Mouse (Mus musculus) C2C12 (cell line): ENCODE measurements around the gene Gucy2d. TPM values are rescaled to one million over a fixed set of nuclear protein-coding genes. Genes with fewer than 3 reads are reported as not detected.

Source experiments
- H3K27me3 ChIP-seq: one replicate; pipeline ENCODE4 v1.6.1; 2011; ENCODE audit not compliant: control insufficient read depth, insufficient read depth, insufficient read length
- H3K36me3 ChIP-seq: one replicate; pipeline ENCODE4 v1.6.1; 2011; ENCODE audit not compliant: control insufficient read depth, insufficient read depth
- H3K4me3 ChIP-seq: one replicate; pipeline ENCODE4 v1.5.1; 2011; ENCODE audit warnings: mild to moderate bottlenecking, control low read depth; ENCODE audit not compliant: poor library complexity, insufficient read depth, severe bottlenecking
- H3K79me2 ChIP-seq: one replicate; pipeline ENCODE4 v1.6.1; 2011; ENCODE audit not compliant: control insufficient read depth, insufficient read depth
- H3K79me3 ChIP-seq: one replicate; pipeline ENCODE4 v1.6.1; 2011; ENCODE audit warnings: low read depth, control low read depth
- H3ac ChIP-seq: one replicate; pipeline ENCODE3; 2011; ENCODE audit warnings: low read depth; ENCODE audit not compliant: control insufficient read depth, insufficient read length
- CEBPB ChIP-seq: IDR thresholded peaks from one replicate; pipeline ENCODE4 v1.6.1; 2011; ENCODE audit warnings: low read depth, mild to moderate bottlenecking, control low read depth, moderate library complexity
- CTCF ChIP-seq: IDR thresholded peaks from one replicate; pipeline ENCODE4 v1.5.1; 2011; ENCODE audit not compliant: control insufficient read depth, insufficient read depth, insufficient read length
- FOSL1 ChIP-seq: IDR thresholded peaks from one replicate; pipeline ENCODE4 v1.8.0; 2011; ENCODE audit warnings: mild to moderate bottlenecking, low read length; ENCODE audit not compliant: poor library complexity, insufficient read depth, severe bottlenecking
- MAX ChIP-seq: IDR thresholded peaks from one replicate; pipeline ENCODE4 v1.6.1; 2011; ENCODE audit warnings: mild to moderate bottlenecking, control low read depth
- MYOD1 ChIP-seq: IDR thresholded peaks from one replicate; pipeline ENCODE4 v1.6.1; 2011; ENCODE audit warnings: low read depth; ENCODE audit not compliant: control insufficient read depth, insufficient read length
- MYOG ChIP-seq: IDR thresholded peaks from one replicate; pipeline ENCODE4 v1.6.1; 2011; ENCODE audit not compliant: control insufficient read depth, insufficient read length; ENCODE audit errors: extremely low read depth
- USF1 ChIP-seq: IDR thresholded peaks from one replicate; pipeline ENCODE4 v1.6.1; 2011; ENCODE audit warnings: low read depth, mild to moderate bottlenecking, control low read depth, moderate library complexity
- polyA plus RNA-seq: library from polyadenylated mRNA; unstranded; fragments of >200 nt; fragmentation: generic; extraction: Trizol; gene quantifications from one replicate; pipeline ENCODE4 v1.2.1, GENCODE M21; 2012; ENCODE audit warnings: missing spikeins

Gucy2d gene
- polyA plus RNA-seq, 1 experiment, result not detected

- Histone ChIP-seq H3K36me3 (no peaks in the 10 kb centered on the region), H3K4me3 (no peak overlapping the region), H3ac (no peak overlapping the region), H3K79me3 (no peaks in the 10 kb centered on the region), H3K27me3 (no peaks in the 10 kb centered on the region), H3K79me2 (no peaks in the 10 kb centered on the region)
- TF ChIP-seq MYOG, result no peak
- TF ChIP-seq FOSL1, result no peak
- TF ChIP-seq MYOD1, result no peak
- no peak for TF ChIP-seq USF1
- no peak for TF ChIP-seq MAX
Observed at GRCm38 (mm10) chr7:98484878-98485277, 44.7 kb downstream of the Gucy2d start.

GRCm38 (mm10) chr7:98485508-98485907, 45.3 kb downstream of the Gucy2d start:
- Histone ChIP-seq H3K27me3 (no peaks in the 10 kb centered on the region), H3K79me3 (no peaks in the 10 kb centered on the region), H3K4me3 (no peak overlapping the region), H3ac (no peak overlapping the region), H3K79me2 (no peaks in the 10 kb centered on the region), H3K36me3 (no peaks in the 10 kb centered on the region)
- TF ChIP-seq MAX, result no peak
- TF ChIP-seq FOSL1, result no peak
- no peak for TF ChIP-seq CTCF
- no peak for TF ChIP-seq MYOG
- TF ChIP-seq MYOD1, result no peak
- no peak for TF ChIP-seq USF1
- no peak for TF ChIP-seq CEBPB

- no peaks in the 10 kb centered on the region for H3K79me2 ChIP-seq
- no peak overlapping the region for H3ac ChIP-seq
- no peak overlapping the region for H3K4me3 ChIP-seq
- H3K27me3 ChIP-seq, result no peaks in the 10 kb centered on the region
- H3K36me3 ChIP-seq, result no peaks in the 10 kb centered on the region
- TF ChIP-seq MAX (no peak), CEBPB (no peak), USF1 (no peak)
- H3K79me3 ChIP-seq, result no peaks in the 10 kb centered on the region
Observed at GRCm38 (mm10) chr7:98486471-98486917, 46.3 kb downstream of the Gucy2d start.

- TF ChIP-seq CEBPB, result no peak
- TF ChIP-seq MYOD1, result no peak
- no peak for TF ChIP-seq MYOG
- no peak for TF ChIP-seq USF1
- TF ChIP-seq MAX, result no peak
- no peak for TF ChIP-seq CTCF
- TF ChIP-seq FOSL1, result no peak
- Histone ChIP-seq H3K27me3 (no peaks in the 10 kb centered on the region), H3ac (no peak overlapping the region), H3K4me3 (no peak overlapping the region), H3K36me3 (no peaks in the 10 kb centered on the region), H3K79me2 (no peaks in the 10 kb centered on the region), H3K79me3 (no peaks in the 10 kb centered on the region)
Observed at GRCm38 (mm10) chr7:98487202-98487980, 47.2 kb downstream of the Gucy2d start.

- Histone ChIP-seq H3K27me3 (no peaks in the 10 kb centered on the region), H3ac (no peak overlapping the region)
Observed at GRCm38 (mm10) chr7:98488398-98489130, 48.3 kb downstream of the Gucy2d start.

GRCm38 (mm10) chr7:98489131-98489530, 48.9 kb downstream of the Gucy2d start, which contains the start of gene Lrrc32:
Gene Lrrc32, plus strand, starts transcription at chr7:98489283.
- Histone ChIP-seq H3K27me3 (no peaks in the 10 kb centered on the region), H3K4me3 (no peak within 1 kb of the TSS)

More at GRCm38 (mm10) chr7:98488398-98489130, 48.3 kb downstream of the Gucy2d start:
- H3K36me3 ChIP-seq, result no peaks in the 10 kb centered on the region
- no peak for TF ChIP-seq CTCF
- no peaks in the 10 kb centered on the region for H3K79me3 ChIP-seq
- no peaks in the 10 kb centered on the region for H3K79me2 ChIP-seq
- no peak overlapping the region for H3K4me3 ChIP-seq

More at GRCm38 (mm10) chr7:98489131-98489530, 48.9 kb downstream of the Gucy2d start, which contains the start of gene Lrrc32:
- Histone ChIP-seq H3ac (no peak within 1 kb of the TSS), H3K79me3 (no peaks in the 10 kb centered on the region), H3K36me3 (no peaks in the 10 kb centered on the region), H3K79me2 (no peaks in the 10 kb centered on the region)
- TF ChIP-seq MAX (no peak), USF1 (no peak), CEBPB (no peak), MYOD1 (no peak), MYOG (no peak), FOSL1 (no peak), CTCF (no peak)
